Mouse (Mus musculus): ENCODE data around the gene Eps15.

Gene Eps15

GRCm38 (mm10) chr4:109433641-109434040 lies 153.6 kb downstream of the Eps15 start:
- DNase-seq (ENCODE audit: low spot score in 2 of 2) = no peak

GRCm38 (mm10) chr4:109434256-109434655 lies 154.2 kb downstream of the Eps15 start:
- no peak for DNase-seq (ENCODE audit: low spot score in 2 of 2)

All from spleen, postnatal 36 days (tissue).